Mouse (Mus musculus) bone marrow, adult 2 months (tissue): ENCODE results near the gene Kctd15.

Experiments
- CTCF ChIP-seq: fragments of 200-500 bp; IDR thresholded peaks from 2 replicates; pipeline ENCODE4 v1.5.1; 2011; ENCODE audit warnings: low read length, control low read depth; ENCODE audit not compliant: control insufficient read depth, insufficient read depth
- POLR2A ChIP-seq: fragments of 200-500 bp; IDR thresholded peaks from 2 replicates; pipeline ENCODE4 v1.6.1; 2011; ENCODE audit warnings: low read depth, mild to moderate bottlenecking, control low read depth, low read length, borderline replicate concordance; ENCODE audit not compliant: control insufficient read depth

GRCm38 (mm10) chr7:34675831-34676514, 19.4 kb upstream of the Kctd15 start:
- peak; percentile 65 for TF ChIP-seq CTCF
- no peak for TF ChIP-seq POLR2A
